Mouse (Mus musculus): ENCODE data around the gene Myo15b.

Myo15b gene

DNA sequence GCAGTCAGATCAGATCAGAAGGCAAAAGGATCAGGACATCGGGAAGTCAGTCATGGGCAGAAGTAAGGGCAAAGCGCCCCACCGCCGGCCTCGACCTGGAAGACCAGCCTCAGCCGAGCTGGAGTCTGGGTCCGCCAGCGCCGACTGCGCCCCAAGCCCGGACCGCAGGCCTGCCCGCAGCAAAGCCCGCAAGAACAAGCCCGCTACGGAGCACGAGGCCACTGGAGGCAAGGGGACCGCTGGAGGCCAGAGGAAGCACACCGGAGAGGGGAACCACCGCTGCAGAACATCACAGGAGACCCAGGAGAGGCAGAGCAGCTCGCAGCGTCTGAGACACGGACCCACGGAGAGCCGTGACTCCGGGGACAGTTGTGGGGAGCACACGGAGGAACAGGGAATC, at the start of gene Myo15b:
Gene Myo15b, plus strand, starts transcription at position 53 of the 400 bp plus-strand sequence.
- ATAC-seq (ENCODE audit: insufficient number of reproducible peaks, low FRiP score, low TSS enrichment) = no peak

DNA sequence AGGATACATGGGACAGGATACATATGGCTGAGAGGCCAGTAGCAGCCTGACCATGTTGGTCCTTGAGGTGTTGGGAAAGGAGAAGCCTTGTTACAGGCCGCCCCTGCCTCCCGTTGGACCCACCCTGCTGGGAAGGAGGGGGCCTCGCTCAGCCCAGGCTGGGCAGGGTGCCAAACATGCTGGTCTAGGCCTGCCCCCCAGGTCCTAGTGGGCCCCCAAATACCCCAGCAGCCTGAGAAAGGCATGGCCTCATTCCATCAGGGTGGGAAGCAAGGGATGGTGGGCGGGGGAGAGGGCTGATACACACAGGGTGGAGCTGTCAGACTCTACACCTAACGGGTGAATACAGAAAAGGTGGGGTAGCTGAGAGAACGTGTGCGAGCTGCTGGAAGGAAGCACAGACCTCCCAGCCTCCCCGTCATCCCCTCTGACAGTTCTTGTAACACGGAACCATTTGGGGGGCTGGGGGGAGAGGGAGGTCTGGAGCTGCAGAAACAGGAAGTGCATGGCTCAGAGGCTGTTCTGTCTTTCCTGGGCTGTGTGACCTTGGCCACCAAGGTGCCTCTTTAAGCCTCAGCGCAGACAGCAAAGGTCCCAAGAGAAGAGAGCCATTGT, 49.4 kb upstream of the Myo15b start:
- ATAC-seq (ENCODE audit: insufficient number of reproducible peaks, low FRiP score, low TSS enrichment) = no peak

DNA sequence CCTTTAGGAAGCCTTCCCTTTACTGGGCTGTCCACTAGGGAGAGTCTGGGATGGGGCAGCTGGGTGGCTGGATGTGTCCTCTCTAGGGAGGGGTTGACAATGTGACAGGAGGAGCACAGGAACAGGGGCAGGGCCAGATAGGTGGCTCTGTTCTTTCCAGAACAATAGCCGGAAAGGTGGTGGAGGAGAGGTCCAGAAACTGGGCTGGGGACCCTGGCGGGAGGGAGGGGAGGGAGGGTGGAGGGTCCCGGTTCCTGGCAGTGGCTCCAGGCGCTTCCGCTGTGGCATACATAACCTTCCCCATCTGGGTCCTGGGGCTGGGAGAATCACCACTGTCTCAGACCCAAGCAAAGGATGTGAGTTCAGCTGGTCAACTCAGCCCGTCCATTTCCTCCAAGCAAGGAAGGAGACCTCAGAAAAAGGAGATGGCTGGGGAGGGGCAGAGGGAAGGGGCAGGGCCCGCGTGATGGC, 48.9 kb upstream of the Myo15b start:
- ATAC-seq (ENCODE audit: insufficient number of reproducible peaks, low FRiP score, low TSS enrichment) = no peak

DNA sequence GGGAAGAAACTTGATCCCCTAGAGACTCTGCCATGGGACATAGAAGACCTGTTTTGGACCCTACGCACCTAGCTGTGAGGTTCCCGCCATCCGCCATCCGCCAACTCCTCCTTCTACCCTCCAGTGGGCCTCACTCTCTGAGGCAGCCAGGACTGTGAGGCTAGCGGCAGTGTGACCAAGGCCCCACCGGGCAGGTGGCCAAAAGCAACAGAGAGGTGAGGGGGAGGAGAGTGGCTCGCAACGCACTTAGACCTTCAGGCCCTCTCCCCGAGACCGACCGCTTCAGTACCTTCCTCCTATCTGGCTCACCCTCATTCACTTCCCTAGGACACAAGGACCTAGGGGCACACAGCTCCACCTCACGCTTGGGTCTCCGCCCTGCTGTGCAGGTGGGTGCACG, 47.8 kb upstream of the Myo15b start:
- ATAC-seq (ENCODE audit: insufficient number of reproducible peaks, low FRiP score, low TSS enrichment) = no peak

DNA sequence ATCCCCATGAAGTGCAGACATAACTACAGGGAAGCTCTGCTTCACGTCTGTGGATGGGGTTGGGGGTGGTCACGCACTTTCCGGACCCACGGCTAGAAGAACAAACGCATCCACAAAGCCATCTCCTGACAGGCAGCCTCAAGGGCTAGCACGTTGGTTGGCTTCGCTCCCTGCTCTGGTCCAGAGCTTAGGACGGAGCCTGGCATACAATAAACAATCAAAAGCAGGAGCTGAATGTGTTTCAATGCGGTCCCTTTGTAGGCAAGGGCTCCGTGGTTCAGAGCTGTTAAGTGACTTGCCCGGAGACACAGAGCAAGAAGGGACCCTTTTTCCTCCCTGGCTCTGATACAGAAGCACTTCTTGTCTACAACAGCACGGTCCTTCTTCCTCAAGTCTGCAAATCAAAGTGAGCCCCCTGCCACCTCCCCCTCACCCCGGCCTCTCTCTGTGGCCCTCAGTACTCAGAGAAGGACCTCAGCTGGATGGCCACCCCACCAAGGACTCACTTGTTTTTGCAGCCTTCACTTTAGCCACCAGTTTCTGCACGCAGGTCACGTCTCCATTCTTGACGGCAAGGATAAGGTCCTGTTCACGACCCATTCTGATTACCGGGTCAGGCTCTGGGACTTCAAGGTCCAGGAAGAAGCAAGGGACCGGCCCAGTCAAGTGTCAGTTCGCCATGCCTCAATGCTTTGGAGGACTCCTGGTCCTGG, 46.7 kb upstream of the Myo15b start:
- no peak for ATAC-seq (ENCODE audit: insufficient number of reproducible peaks, low FRiP score, low TSS enrichment)

DNA sequence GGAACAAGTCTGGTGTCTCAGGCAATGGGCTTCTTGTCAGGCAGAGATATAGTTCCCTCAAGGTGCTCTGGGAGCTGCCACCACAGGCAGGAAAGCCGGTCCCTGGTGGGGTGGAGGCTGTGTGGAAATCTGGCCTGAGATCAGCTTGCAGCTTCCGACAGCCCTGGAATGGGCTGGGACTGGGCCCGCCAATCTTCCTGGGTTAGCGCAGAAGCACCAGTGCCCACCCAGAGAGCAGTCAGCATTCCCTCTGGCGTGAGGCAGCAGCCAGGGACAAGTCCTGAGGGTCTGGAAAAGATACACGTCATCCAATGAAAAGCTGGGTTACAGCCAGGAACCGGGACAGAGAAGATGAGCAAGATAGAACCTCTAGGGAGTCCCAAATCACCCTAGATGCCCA, 46.1 kb upstream of the Myo15b start:
- ATAC-seq (ENCODE audit: insufficient number of reproducible peaks, low FRiP score, low TSS enrichment) = no peak

DNA sequence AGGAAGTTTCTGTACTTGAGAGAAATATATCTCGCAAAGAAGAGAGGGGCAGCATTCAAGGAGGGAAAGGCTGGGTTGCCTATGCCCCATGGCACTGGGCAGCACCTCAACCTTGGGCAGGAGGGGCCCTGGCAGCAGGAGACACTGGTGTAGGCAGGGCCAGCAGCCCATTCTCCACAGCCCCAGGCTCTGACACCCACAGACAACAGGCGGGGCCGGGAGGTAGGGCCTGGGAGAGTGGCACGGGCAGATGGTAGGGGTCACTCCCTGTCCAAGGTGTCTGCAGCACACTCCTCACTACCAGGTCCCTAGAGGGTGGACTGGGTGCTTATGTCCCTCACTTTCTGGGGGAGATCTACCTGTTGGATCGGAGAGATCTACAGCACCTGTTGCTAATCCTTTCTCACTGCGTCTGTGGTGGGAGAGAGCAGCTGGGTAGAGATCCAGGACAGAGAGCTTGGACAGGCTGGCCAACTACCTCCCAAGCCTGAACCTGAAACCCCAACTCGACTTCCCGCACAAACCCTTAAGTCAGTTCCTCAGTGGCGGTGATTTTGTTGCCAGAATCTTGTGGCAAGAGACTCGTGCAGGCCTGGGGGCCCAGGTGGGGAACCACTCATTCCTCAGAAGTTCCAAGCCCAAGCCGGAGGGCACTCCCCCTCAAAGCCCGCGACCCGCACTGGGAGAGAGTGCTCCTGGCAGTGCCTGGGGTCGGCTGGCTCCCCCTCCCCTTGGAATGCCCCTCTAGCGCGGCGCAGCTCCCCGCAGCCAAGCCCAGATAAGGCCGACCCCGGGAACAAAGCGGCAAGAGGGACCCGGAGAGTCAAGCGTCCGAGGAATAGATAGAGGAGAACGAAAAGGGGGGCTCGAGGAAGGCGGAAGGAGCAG, 45.4 kb upstream of the Myo15b start:
- no peak for ATAC-seq (ENCODE audit: insufficient number of reproducible peaks, low FRiP score, low TSS enrichment)

DNA sequence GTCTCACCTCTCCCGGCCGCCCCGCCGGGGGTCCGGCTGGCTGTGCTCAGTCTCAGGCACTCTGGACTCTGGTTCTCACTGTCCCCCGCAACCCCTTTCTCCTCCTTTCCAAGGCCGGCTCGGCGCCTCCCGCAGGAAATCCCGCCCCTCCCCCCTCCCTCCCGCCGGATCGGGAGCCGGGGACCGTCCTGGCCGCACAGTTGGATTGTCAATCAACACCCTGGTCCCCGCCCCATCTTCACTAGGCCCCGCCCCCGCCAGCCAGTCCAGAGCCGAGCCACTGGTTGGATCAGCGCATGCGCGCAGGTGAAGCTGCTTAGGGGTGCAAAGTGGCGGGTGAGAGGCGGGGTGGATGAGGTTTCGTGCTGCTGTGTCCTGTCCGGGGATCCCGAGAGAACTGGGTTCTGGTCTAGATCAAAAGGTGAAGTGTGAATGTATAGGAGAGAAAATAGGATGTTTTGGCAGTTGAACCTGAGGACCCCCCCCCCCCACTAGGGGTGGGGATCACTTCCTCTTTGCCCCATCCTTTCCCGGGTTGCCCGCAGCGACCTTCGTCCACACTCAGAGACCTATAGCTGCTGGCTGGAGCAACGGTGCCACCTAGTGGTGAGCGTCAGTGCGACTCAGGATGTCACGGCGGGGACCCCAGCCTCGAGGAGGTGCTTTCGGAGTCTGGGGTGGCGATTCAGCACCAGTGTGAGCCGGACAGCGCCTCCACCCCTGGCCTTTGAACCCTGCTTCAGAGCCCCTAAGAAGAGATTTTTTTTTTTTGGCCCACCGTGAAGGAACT, 44.5 kb upstream of the Myo15b start, which contains the start of gene Caskin2:
Gene Caskin2, minus strand, starts transcription at position 133 of the 790 bp plus-strand sequence.
- ATAC-seq (ENCODE audit: insufficient number of reproducible peaks, low FRiP score, low TSS enrichment) = peak; percentile 72

DNA sequence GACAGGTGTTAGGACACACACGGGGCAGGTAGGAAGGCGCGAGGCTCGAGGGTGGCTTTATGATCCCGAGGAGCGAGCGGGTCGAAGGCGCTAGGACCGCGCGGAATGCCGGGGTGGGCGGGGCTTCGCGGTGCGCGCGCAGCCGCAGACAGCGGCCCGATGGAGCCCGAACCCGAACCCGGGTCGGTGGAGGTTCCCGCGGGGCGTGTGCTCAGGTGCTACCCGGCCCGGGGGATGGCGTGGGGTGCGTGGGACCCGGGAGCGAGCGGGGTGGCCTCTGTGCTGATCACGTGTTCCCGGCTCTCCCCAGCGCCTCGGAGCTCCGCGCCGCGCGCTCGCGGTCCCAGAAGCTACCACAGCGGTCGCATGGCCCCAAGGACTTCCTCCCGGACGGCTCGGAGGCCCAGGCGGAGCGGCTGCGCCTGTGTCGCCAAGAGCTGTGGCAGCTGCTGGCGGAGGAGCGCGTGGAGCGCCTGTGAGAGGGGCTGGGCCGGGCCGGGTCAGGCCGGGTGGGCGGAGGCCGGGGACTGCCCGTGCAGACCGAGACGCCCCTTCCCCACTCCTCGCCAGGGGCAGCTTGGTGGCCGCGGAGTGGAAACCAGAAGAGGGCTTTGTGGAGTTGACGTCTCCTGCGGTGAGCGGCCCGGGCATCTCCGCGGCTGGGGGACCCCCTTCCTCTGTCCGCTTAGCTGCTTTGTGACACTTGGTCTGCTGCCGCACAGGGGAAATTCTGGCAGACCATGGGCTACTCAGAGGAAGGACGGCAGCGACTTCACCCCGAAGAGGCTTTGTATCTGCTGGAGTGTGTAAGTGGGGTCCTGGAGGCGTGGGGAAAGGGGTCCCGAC, 43.4 kb upstream of the Myo15b start, which contains the start of gene Tsen54:
Gene Tsen54, plus strand, starts transcription at position 120 of the 846 bp plus-strand sequence.
- ATAC-seq (ENCODE audit: insufficient number of reproducible peaks, low FRiP score, low TSS enrichment) = peak; percentile 49; the same call in 1 of the 2 replicates

DNA sequence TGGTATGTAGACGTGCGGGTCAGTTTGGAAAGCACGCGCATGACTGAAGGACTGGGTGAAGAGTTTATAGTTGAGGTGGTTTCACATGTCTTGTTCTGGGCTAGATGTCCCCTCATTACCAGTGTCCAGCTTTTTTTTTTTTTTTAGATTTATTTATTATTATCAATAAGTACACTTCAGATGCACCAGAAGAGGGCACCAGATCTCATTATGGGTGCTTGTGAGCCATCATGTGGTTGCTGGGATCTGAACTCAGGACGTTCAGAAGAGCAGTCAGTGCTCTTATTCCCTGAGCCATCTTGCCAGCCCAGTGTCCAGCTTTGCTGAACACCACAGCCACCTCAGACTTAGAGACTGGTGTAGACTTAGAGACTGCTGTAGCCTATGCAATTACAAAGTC, 40.9 kb upstream of the Myo15b start:
- no peak for ATAC-seq (ENCODE audit: insufficient number of reproducible peaks, low FRiP score, low TSS enrichment)

DNA sequence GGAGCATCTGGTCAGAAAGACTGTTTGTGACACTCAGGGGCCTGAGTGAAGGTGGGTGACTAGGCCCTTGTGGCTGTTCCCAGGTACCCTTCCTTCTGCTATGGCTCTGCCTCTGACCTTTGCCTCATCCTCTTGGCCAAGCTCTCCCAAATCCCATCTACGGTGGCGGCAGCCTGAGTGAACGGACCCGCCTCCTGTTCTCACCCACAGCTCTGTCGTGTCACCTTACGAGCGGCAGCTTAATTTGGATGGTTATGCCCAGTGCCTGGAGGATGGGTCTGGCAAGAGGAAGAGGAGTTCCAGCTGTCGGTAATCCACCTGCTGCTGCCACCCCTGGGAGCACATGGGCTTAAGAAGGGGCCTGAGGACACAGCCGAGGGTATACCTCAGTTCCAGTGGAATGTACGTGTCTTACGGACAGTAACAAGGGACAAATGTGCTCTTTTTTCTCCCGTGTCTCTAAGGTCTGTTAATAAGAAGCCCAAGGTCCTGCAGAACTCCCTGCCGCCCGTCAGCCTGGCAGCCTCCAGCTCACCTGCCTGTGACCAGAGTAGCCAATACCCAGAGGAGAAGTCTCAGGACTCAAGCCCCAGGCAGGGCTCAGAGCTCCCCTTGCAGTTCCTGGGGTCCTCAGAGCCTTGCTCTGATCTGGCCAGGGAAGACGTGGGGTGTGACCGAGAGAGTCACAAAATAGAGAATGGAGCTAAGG, 38.1 kb upstream of the Myo15b start:
- ATAC-seq (ENCODE audit: insufficient number of reproducible peaks, low FRiP score, low TSS enrichment) = no peak

DNA sequence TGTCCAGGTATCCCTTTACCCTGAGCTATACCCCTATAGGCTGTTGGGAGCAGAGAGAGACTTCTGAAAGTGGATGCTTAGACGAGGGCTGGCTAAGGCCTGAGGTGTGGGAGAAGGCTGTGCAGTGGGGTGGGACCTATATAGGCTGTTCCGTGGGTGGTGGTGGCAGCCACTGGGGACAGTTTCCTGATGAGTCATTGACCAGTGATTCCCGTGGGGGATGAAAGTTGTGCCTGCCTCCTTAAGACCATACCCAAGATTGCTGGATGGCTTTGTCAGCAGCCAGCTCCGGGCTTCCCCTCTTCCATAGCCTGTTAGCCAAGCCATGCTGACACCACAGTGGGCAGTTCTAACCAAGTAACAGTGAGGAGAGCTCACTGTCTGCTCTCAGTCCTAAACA, 37.2 kb upstream of the Myo15b start:
- ATAC-seq (ENCODE audit: insufficient number of reproducible peaks, low FRiP score, low TSS enrichment) = no peak

DNA sequence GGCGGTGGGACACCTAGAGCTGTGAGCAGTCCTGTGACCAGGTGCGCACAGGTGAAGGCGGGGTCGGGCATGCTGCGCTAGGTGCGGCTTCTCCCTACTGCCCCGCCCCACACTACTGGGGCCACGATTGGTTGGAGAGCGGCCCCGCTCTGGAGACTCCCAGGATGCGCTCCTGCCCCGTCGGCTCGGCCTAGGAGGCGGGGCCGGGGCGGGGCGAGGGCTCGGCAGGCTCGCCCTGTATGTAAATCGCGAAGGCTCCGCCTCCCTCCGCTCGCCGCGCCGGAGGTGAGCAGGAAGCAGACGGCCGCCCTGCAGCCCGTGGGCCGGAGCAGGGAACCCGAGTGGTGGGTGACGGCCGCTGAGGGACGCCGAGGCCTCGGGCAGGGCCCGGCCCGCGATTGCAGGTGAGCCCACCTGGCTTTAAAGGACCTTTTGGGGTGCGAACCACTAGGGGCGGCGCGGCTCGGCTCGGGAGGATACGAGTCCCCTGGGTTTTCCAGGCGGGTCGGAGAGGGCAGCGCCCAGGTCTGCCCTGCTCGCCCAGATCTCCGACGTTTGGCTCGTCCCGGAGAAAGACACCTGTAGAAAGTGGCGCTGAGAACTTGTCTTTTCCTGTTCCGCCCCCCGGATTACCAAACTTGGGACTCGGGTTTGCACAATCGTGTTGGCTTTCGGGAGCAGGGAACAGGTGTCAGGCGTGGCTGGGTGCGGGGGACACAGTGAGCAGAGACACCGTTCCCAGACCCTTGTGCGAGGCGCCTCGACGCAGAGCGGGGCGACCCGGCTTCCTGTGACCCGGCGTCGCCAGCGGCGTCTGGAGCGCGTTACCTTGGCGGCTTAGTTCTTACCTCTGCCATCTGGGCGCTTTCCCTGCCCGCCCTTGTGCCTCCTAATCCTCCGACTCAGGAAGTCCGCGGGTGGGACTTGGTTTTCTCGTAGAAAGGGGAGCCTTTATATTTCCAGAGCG, 34.1 kb upstream of the Myo15b start, which contains the start of gene Llgl2:
Gene Llgl2, plus strand, starts transcription at position 276 of the 967 bp plus-strand sequence.
- peak; percentile 71; the same call in 1 of the 2 replicates for ATAC-seq (ENCODE audit: insufficient number of reproducible peaks, low FRiP score, low TSS enrichment)

DNA sequence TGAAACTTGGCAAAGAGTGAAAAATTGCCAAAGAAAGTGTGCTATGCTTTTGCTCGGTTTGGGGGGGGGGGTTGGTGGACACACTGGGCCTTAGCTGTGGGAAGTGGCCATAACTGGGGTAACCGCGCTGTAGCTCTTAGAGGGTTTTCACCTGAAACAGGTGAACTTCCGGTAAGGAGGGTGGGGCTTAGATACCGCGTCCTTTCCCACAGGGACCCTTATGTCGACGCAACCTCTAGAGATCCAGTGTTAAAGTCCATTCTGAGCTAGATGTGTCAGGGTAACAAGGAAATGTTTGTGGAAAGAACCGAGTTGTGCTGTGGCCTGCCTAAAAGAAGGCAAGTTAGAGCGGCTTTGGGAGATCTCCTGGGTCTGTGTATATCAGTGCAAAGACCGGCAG, 33.4 kb upstream of the Myo15b start:
- ATAC-seq (ENCODE audit: insufficient number of reproducible peaks, low FRiP score, low TSS enrichment) = no peak

DNA sequence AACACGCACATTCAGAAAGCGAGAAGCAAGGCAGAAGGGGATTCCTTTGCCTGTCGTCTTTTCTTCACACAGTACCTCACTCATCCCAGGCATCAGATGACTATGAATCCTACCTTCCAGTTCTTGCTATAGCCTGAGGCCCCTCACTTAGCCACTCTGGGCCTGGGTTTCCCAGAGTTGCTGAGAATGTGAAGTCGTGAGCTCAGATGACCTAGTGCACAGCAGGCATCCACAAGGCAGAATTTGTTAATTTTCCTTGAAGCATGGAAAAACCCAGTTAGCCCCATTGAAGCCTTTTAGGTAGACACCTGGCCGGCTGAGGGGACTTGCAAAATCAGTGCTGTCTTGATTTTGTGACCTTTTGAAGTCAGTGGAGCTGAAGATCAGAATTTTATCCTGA, 31.7 kb upstream of the Myo15b start:
- ATAC-seq (ENCODE audit: insufficient number of reproducible peaks, low FRiP score, low TSS enrichment) = no peak

DNA sequence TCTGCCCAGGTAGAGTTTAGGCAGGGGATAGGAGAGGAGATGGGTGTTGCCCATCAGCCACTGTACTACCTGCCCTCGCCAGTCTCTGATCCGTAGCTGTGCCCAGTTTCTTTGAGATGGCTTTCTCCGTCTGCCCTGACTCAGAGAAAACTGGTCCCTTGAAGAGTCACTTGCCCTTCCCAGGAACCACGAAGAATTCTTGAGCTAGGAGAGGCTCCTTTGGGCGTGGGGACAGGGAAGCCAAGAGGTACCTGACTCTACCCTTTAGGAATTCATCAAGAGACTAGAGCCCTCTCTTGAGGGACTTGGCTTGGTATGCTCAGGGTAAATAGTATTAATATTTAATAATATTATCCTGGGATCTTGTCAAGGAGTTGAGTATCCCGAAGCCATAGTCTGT, 30.6 kb upstream of the Myo15b start:
- ATAC-seq (ENCODE audit: insufficient number of reproducible peaks, low FRiP score, low TSS enrichment) = no peak

DNA sequence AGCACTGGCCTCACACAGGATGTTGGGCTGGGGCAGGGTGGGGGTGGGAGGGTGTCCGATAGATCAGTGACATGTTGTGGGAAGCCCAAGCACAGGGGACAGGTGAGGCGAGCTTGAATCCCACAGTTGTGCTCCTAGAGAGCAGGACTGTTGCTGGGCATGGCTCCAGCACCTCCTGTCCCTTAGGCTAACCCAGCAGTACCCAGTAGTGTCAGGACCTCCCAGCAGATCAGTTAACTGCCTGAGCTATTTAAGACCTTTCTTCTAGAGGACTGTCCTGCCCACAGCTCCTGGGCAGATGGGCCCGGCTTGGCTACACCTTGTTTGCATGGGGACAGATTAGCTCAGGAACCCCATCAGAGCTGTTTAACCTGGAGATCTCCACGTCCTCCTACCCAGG, 29.2 kb upstream of the Myo15b start:
- no peak for ATAC-seq (ENCODE audit: insufficient number of reproducible peaks, low FRiP score, low TSS enrichment)
